Mouse (Mus musculus) testis, adult 2 months (tissue): Measurements from ENCODE around the gene P4hb.

Experiments
- CTCF ChIP-seq: fragments of 200-500 bp; IDR thresholded peaks from 2 replicates; pipeline ENCODE4 v1.5.1; 2012; ENCODE audit warnings: low read depth, mild to moderate bottlenecking, inconsistent platforms, low read length, moderate library complexity; ENCODE audit not compliant: control insufficient read depth, insufficient read depth, insufficient replicate concordance
- POLR2A ChIP-seq: fragments of 200-500 bp; IDR thresholded peaks from 2 replicates; pipeline ENCODE4 v1.6.1; 2012; ENCODE audit warnings: low read depth, mild to moderate bottlenecking, inconsistent platforms, low read length, moderate library complexity; ENCODE audit not compliant: control insufficient read depth

GRCm38 (mm10) chr11:120572417-120572751 lies 669 bp downstream of the P4hb start:
- TF ChIP-seq CTCF (no peak), POLR2A (no peak)
